Mouse (Mus musculus) kidney, adult 2 months (tissue): ENCODE data around the gene Rpl32.

Source experiments
- CTCF ChIP-seq: fragments of 200-500 bp; conservative IDR thresholded peaks from 2 replicates; pipeline ENCODE4 v1.5.1; 2011; ENCODE audit warnings: low read depth, mild to moderate bottlenecking, control low read depth, low read length, moderate library complexity, mixed read lengths; ENCODE audit not compliant: insufficient read depth, insufficient read length
- POLR2A ChIP-seq: fragments of 200-500 bp; IDR thresholded peaks from one replicate; pipeline ENCODE4 v1.6.1; 2011; ENCODE audit warnings: low read depth, low read length, control low read depth

DNA sequence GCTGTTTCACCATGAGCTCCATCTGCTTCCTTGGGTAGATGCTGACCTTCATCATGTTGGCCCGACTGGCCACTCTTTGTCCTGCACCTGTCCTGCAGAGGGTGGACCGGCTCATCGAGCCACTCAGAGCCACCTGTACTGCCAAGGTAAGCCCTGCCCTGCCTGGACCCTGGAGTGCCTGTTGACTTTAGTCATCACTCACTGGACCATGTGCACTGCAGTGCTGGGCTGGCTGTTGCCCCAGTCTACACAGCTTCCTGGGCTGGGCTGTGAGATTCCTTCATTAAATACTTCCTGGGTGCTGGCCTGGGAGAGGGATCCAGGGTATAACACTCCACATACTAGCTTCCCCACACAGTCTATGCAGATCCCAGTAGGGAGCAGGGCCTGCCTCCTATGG lies 6.7 kb downstream of the Rpl32 start:
- TF ChIP-seq POLR2A (no peak), CTCF (no peak)
